Mouse (Mus musculus): ENCODE measurements at regions not wholly inside any gene's neighbourhood (a gene's known extent, or its start where the extent isn't known, plus 50 kb on each side); places are given as distances from the start of the nearest gene placed in this dataset.

DNA sequence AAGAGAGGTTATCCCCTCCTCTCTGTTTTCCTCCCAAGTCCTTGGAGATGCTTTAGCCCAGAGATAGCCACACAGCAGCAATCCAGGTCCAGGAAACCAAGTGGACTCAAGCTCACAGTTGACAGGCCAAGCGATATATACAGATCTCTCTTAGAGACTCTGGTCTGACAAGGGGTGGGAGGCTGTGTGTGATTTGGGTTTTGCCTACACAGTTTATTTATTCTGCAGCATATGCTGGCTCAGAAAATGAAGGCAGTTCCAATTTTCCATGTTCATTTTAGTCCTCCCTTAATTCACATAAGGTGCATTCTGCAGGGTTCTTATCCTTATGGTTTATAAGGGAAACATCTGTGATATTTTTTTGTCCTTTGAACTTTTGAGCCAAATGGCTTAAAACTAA lies 595.0 kb upstream of the Apob start:
- no peak overlapping the region for H3K4me3 ChIP-seq (ENCODE audit: insufficient read depth, low read depth, low read length)
- WGBS, result 95% methylated on average over 1 of the region's 1 CpGs
- TF ChIP-seq POLR2A (IDR thresholded peaks at IDR 0.05; ENCODE audit: insufficient read depth, low read depth, low read length) (no peak), CTCF (IDR thresholded peaks at IDR 0.05; ENCODE audit: insufficient read depth, low read depth, low read length) (no peak)
- H3K27ac ChIP-seq (ENCODE audit: insufficient read depth, low read depth, low read length), result no peak overlapping the region
- no peaks in the 10 kb centered on the region for H3K4me1 ChIP-seq (ENCODE audit: control insufficient read depth, insufficient read depth, low read length)

DNA sequence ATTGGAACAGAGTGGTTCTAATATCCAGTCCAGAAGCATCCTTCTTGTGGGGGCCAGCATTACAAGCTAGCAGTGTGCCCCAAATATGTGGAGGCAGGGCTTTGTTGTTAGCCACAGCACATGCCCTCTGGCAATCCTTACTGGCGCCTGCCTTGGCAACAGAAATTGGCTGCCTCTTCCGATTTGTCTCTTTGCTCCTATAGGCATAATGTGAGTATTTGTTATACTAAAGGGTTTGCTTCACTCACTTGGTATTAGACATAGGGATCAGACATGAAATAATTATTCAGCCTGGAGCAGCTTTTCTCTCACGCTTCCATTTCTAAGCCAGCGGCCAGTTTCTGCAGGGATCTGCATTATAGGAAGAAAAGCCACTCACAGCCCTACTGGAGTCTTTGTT lies 573.6 kb upstream of the Apob start:
- H3K4me1 ChIP-seq (ENCODE audit: control insufficient read depth, insufficient read depth, low read length), result no peaks in the 10 kb centered on the region
- WGBS, result 67% methylated on average over 4 of the region's 4 CpGs
- no peak overlapping the region for H3K27ac ChIP-seq (ENCODE audit: insufficient read depth, low read depth, low read length)
- TF ChIP-seq CTCF (IDR thresholded peaks at IDR 0.05; ENCODE audit: insufficient read depth, low read depth, low read length) (no peak), POLR2A (IDR thresholded peaks at IDR 0.05; ENCODE audit: insufficient read depth, low read depth, low read length) (no peak)
- no peak overlapping the region for H3K4me3 ChIP-seq (ENCODE audit: insufficient read depth, low read depth, low read length)

DNA sequence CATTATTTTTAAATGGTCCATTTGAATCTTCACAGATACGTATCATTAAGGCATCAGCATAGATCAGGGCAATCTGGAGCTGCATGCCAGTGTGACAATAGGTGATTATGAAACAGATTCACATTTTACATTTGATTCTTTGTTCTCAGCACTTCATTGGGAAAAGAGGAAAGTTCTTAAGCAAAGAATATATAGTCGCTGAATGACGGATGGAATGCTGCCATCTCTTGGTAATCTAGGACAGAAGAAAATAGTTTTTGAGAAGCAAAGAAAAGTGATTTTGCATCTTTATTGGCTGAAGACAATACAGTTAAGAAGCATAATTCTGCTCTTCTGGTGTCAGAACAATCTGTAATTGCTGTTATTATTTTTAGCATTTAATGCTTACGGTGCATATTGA lies 565.6 kb upstream of the Apob start:
- no peak overlapping the region for H3K27ac ChIP-seq (ENCODE audit: insufficient read depth, low read depth, low read length)
- no peak overlapping the region for H3K4me3 ChIP-seq (ENCODE audit: insufficient read depth, low read depth, low read length)
- 89% methylated on average over 4 of the region's 4 CpGs for WGBS
- no peak for TF ChIP-seq CTCF (IDR thresholded peaks at IDR 0.05; ENCODE audit: insufficient read depth, low read depth, low read length)
- no peak for TF ChIP-seq POLR2A (IDR thresholded peaks at IDR 0.05; ENCODE audit: insufficient read depth, low read depth, low read length)
- H3K4me1 ChIP-seq (ENCODE audit: control insufficient read depth, insufficient read depth, low read length), result no peaks in the 10 kb centered on the region

DNA sequence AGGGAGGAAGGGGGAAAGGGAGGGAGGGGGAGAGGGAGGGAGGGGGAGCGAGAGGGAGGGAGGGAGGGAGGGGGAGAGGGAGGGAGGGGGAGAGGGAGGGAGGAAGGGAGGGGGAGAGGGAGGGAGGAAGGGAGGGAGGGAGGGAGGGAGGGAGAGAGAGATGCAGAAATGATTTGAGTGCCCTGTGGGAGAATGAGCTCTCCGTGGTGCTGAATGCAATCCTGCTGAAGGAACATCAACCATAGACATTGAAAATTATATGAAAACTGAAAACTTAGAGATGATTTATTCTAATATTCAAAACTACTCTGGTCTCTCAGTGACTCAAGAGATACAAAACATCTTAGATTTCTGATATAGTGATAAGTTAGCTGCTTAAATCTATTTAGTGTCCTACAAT lies 557.2 kb upstream of the Apob start:
- Histone ChIP-seq H3K27ac (ENCODE audit: insufficient read depth, low read depth, low read length) (no peak overlapping the region), H3K4me3 (ENCODE audit: insufficient read depth, low read depth, low read length) (no peak overlapping the region)

DNA sequence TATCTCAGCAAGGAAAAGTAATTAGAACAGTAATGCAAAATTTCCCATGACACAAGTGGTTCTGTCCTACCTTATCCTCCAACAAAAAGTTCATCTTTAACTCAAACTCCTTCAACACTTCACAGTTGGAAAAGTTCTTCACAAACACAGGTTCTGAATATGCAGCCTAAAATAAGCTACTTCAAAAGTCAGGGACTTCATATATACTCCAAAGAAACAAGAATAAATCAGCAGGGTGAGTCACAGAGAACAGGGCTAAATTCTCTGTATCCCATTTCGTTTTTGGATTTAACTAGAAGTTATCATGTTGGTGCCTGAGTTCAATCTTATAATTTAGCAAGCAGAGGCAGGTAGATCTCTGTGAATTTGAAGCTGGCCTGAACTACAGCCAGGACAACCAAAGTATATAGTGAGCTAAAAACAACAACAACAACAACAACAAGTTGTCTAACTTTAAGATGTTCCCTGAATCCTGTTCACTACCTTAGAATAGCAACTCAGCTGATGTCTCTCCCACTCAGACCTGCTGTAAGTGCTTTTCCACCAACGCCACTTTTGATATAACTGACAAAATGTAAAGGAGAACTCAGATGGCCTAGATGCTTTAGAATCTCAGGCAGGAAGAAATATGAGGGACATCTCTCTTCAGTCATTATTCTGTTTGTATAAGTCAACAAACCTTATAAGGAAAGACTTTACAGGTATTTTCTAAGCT lies 555.5 kb upstream of the Apob start:
- no peaks in the 10 kb centered on the region for H3K4me1 ChIP-seq (ENCODE audit: control insufficient read depth, insufficient read depth, low read length)
- no peak overlapping the region for H3K27ac ChIP-seq (ENCODE audit: insufficient read depth, low read depth, low read length)
- no peak overlapping the region for H3K4me3 ChIP-seq (ENCODE audit: insufficient read depth, low read depth, low read length)
- WGBS, result 51% methylated on average over 2 of the region's 2 CpGs
- TF ChIP-seq POLR2A (IDR thresholded peaks at IDR 0.05; ENCODE audit: insufficient read depth, low read depth, low read length) (no peak), CTCF (IDR thresholded peaks at IDR 0.05; ENCODE audit: insufficient read depth, low read depth, low read length) (no peak)

More for the DNA sequence above, 557.2 kb upstream of the Apob start:
- WGBS, result 20% methylated on average over 1 of the region's 2 CpGs
- H3K4me1 ChIP-seq (ENCODE audit: control insufficient read depth, insufficient read depth, low read length), result no peaks in the 10 kb centered on the region
- TF ChIP-seq CTCF (IDR thresholded peaks at IDR 0.05; ENCODE audit: insufficient read depth, low read depth, low read length) (no peak), POLR2A (IDR thresholded peaks at IDR 0.05; ENCODE audit: insufficient read depth, low read depth, low read length) (no peak)

DNA sequence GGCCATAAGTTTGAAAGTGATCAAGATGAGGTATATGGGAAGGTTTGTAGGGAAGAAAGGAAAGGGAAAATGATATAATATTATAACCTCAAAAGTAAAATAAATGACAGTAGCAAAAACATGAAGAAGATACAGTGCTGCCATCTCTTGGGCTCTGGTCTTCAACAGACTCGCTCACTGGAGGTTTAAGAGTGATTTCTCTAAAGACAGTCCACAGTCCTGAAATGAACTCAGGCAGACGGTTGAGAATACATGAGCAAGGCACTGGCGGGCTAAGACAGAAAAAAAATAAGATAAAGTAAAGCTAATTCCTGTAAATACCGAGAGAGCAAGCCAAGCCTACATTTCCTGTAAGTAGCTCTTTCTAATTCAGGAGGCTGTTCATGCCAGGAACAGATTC lies 546.5 kb upstream of the Apob start:
- Histone ChIP-seq H3K4me1 (ENCODE audit: control insufficient read depth, insufficient read depth, low read length) (no peaks in the 10 kb centered on the region), H3K4me3 (ENCODE audit: insufficient read depth, low read depth, low read length) (no peak overlapping the region), H3K27ac (ENCODE audit: insufficient read depth, low read depth, low read length) (no peak overlapping the region)
- WGBS, result 59% methylated on average over 4 of the region's 4 CpGs
- no peak for TF ChIP-seq CTCF (IDR thresholded peaks at IDR 0.05; ENCODE audit: insufficient read depth, low read depth, low read length)
- TF ChIP-seq POLR2A (IDR thresholded peaks at IDR 0.05; ENCODE audit: insufficient read depth, low read depth, low read length), result no peak

DNA sequence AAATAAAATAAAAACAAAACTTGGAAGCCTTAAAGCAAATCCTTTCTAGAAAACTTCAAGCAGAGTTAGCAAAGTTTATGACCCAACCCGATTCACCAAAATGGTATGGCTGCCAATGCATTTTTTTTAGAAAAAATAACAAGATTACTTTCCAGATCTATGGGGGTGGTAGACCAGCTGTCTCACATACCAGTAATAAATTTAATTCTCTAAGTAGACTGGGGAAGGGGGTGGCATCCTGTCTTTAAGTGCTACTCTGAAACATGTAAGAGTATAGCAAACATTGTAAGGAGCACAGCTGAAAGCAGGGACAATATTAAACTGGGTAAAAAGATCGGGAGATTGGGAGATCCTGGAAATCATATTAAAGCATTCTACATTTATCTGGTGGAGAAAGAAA lies 532.2 kb upstream of the Apob start:
- Histone ChIP-seq H3K4me1 (ENCODE audit: control insufficient read depth, insufficient read depth, low read length) (no peaks in the 10 kb centered on the region), H3K27ac (ENCODE audit: insufficient read depth, low read depth, low read length) (no peak overlapping the region), H3K4me3 (ENCODE audit: insufficient read depth, low read depth, low read length) (no peak overlapping the region)
- no peak for TF ChIP-seq POLR2A (IDR thresholded peaks at IDR 0.05; ENCODE audit: insufficient read depth, low read depth, low read length)
- no peak for TF ChIP-seq CTCF (IDR thresholded peaks at IDR 0.05; ENCODE audit: insufficient read depth, low read depth, low read length)
- WGBS, result 75% methylated on average over 2 of the region's 2 CpGs

DNA sequence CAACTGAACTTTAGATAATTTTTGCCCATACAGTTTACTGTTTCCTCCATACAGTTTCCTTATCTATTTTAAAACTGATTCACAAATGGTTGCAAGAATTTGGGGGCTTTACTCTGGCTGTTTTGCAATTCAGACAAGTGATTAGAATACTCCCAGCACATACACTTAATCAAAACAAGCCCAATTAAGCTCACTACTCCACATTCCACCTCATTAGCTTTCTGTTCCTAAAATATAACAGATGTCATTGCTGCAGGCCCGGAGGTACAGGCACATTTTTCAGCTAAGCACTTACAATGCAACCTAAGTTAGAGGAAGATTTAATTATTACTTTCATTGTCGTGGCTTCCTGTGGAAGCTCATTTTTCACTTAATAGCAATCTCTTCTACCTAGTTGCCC lies 526.9 kb upstream of the Apob start:
- no peak overlapping the region for H3K27ac ChIP-seq (ENCODE audit: insufficient read depth, low read depth, low read length)
- WGBS, result 14% methylated on average over 2 of the region's 2 CpGs
- H3K4me1 ChIP-seq (ENCODE audit: control insufficient read depth, insufficient read depth, low read length), result no peaks in the 10 kb centered on the region
- H3K4me3 ChIP-seq (ENCODE audit: insufficient read depth, low read depth, low read length), result no peak overlapping the region
- TF ChIP-seq POLR2A (IDR thresholded peaks at IDR 0.05; ENCODE audit: insufficient read depth, low read depth, low read length) (no peak), CTCF (IDR thresholded peaks at IDR 0.05; ENCODE audit: insufficient read depth, low read depth, low read length) (no peak)

DNA sequence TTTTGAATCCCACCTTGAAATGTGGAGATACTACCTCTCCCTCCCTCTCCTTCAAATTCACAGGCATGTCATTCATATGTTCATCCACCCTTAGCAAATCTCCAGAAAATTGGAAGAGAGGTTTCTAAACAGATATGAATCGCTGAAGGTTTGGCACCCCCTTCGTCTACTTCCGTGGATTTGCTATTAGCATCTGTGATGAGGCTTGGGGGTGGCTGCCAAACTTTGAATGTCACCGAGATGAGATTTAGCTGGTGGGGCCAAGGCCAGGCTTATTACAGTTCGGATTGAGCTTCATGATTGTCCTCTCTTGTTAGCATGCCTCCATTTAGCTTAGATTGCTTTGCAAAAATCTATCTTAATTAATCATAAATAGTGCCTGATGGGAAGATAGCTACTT lies 520.4 kb upstream of the Apob start:
- WGBS, result 59% methylated on average over 5 of the region's 5 CpGs
- no peaks in the 10 kb centered on the region for H3K4me1 ChIP-seq (ENCODE audit: control insufficient read depth, insufficient read depth, low read length)
- H3K4me3 ChIP-seq (ENCODE audit: insufficient read depth, low read depth, low read length), result no peak overlapping the region
- H3K27ac ChIP-seq (ENCODE audit: insufficient read depth, low read depth, low read length), result no peak overlapping the region
- TF ChIP-seq POLR2A (IDR thresholded peaks at IDR 0.05; ENCODE audit: insufficient read depth, low read depth, low read length), result no peak

DNA sequence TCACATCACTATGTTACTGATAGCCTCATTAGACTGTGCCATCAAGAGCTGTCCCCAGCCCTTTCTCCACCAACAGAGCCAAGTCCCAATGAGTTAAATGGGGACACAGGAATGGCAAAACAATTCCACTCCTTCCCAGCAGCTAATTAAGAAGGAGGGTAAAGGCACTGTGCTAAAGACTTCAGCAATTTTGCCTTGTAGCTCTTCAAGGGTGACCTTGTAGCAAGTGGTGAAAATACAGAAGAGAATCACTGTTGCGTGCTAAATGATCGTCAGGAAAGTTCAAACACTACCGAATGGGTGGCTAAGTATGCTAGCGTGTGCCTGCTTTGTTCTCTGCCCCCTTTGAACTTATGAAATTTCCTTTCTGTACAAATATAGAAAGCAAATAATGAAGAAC lies 519.9 kb upstream of the Apob start:
- TF ChIP-seq POLR2A (IDR thresholded peaks at IDR 0.05; ENCODE audit: insufficient read depth, low read depth, low read length) (no peak), CTCF (IDR thresholded peaks at IDR 0.05; ENCODE audit: insufficient read depth, low read depth, low read length) (no peak)
- H3K4me3 ChIP-seq (ENCODE audit: insufficient read depth, low read depth, low read length), result no peak overlapping the region
- WGBS, result 58% methylated on average over 4 of the region's 4 CpGs
- H3K4me1 ChIP-seq (ENCODE audit: control insufficient read depth, insufficient read depth, low read length), result no peaks in the 10 kb centered on the region
- no peak overlapping the region for H3K27ac ChIP-seq (ENCODE audit: insufficient read depth, low read depth, low read length)
